Mouse (Mus musculus) erythroblast, embryonic 14.5 days (primary cell): ENCODE data around the gene Dock6.

Experiments used
- GATA1 ChIP-seq: IDR thresholded peaks from 2 replicates; pipeline ENCODE4 v1.6.1; 2012; ENCODE audit warnings: low read length, inconsistent platforms, mixed read lengths
- TAL1 ChIP-seq: IDR thresholded peaks from 3 replicates; pipeline ENCODE4 v1.6.1; 2012; ENCODE audit warnings: low read length, inconsistent platforms, mixed read lengths

DNA sequence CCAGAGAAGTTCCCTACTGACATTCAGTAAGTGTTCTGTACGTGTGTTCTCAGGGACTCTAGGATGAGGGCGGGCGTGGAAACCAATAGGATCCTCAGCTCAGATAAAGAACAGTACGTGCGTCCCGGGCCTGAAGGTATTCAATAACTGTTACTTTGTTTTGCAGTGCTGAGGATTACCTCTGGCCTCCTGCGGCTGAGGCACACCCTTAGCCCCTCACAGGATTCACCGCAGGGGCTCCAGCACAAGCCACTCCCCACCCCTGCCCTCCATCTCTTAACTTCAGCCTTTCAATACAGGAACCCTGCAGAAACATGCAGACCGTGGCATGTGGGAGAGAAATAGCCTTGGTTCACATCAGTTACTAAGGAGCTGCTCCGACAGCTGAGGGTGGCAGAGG is 4.5 kb downstream of the Dock6 start:
- TF ChIP-seq GATA1 (no peak), TAL1 (no peak)
